Mouse (Mus musculus) heart, embryonic 13.5 days (tissue): ENCODE measurements at regions not wholly inside any gene's neighbourhood (a gene's known extent, or its start where the extent isn't known, plus 50 kb on each side); places are given as distances from the start of the nearest gene placed in this dataset.
"Not testable (repeated sequence)": the region's sequence is repeated elsewhere in the genome, so short reads cannot be mapped to it uniquely, and the experiment has no call there.

ENCODE experiments used
- ATAC-seq: fragments of 200-750 bp; cut with Nextera tagmentation; 2 replicates; pipeline ENCODE4 v1.8.0; 2017; ENCODE audit warnings: moderate TSS enrichment; ENCODE audit not compliant: insufficient number of reproducible peaks, low FRiP score, low TSS enrichment; ENCODE audit errors: extremely low read depth
- H3K27ac ChIP-seq: fragments of 300-500 bp; sonication (generic); replicated peaks from 2 replicates; pipeline ENCODE4 v1.5.1; 2015; ENCODE audit warnings: moderate library complexity, mild to moderate bottlenecking, inconsistent platforms
- H3K27me3 ChIP-seq: fragments of 300-500 bp; sonication (generic); replicated peaks from 2 replicates; pipeline ENCODE4 v1.6.1; 2015; ENCODE audit warnings: mild to moderate bottlenecking, inconsistent platforms
- H3K36me3 ChIP-seq: fragments of 300-500 bp; sonication (generic); 2 replicates; pipeline ENCODE4 v1.6.1; 2015; ENCODE audit warnings: mild to moderate bottlenecking, inconsistent platforms
- H3K4me1 ChIP-seq: fragments of 300-500 bp; sonication (generic); 2 replicates; pipeline ENCODE4 v1.6.1; 2015; ENCODE audit warnings: inconsistent platforms
- H3K4me2 ChIP-seq: fragments of 300-500 bp; sonication (generic); 2 replicates; pipeline ENCODE4 v1.6.1; 2015; ENCODE audit warnings: inconsistent platforms, mild to moderate bottlenecking, moderate library complexity
- H3K4me3 ChIP-seq: fragments of 300-500 bp; sonication (generic); 2 replicates; pipeline ENCODE4 v1.5.1; 2015; ENCODE audit warnings: moderate library complexity, mild to moderate bottlenecking, inconsistent platforms
- H3K9ac ChIP-seq: fragments of 300-500 bp; sonication (generic); 2 replicates; pipeline ENCODE4 v1.6.1; 2015; ENCODE audit warnings: inconsistent platforms, mild to moderate bottlenecking, moderate library complexity
- H3K9me3 ChIP-seq: fragments of 300-500 bp; sonication (generic); 2 replicates; pipeline ENCODE4 v1.6.1; 2016; ENCODE audit warnings: inconsistent platforms
- WGBS: fragments of 180-500 bp; shearing (Covaris S2); methylation state at CpG from one replicate; pipeline ENCODE4 v1.1.7; 2015; ENCODE audit warnings: mixed read lengths; 5-methylcytosine and 5-hydroxymethylcytosine counted together

GRCm38 (mm10) chr7:125181548-125181947, 262.9 kb upstream of the Kdm8 start:
- Histone ChIP-seq H3K27ac (no peak overlapping the region), H3K9me3 (no peaks in the 10 kb centered on the region), H3K27me3 (no peaks in the 10 kb centered on the region), H3K4me1 (no peaks in the 10 kb centered on the region), H3K4me2 (no peak overlapping the region), H3K4me3 (no peak overlapping the region), H3K36me3 (no peaks in the 10 kb centered on the region), H3K9ac (no peak overlapping the region)
- ATAC-seq, result no peak
- WGBS, result 82% methylated on average over 3 of the region's 3 CpGs

GRCm38 (mm10) chr7:125182266-125182665, 262.2 kb upstream of the Kdm8 start:
- no peak overlapping the region for H3K4me2 ChIP-seq
- H3K4me3 ChIP-seq, result no peak overlapping the region
- H3K9me3 ChIP-seq, result no peaks in the 10 kb centered on the region
- H3K27me3 ChIP-seq, result no peaks in the 10 kb centered on the region
- H3K36me3 ChIP-seq, result no peaks in the 10 kb centered on the region
- no peak overlapping the region for H3K9ac ChIP-seq
- H3K27ac ChIP-seq, result no peak overlapping the region
- no peak for ATAC-seq
- 78% methylated on average over 4 of the region's 4 CpGs for WGBS
- no peaks in the 10 kb centered on the region for H3K4me1 ChIP-seq

- H3K9ac ChIP-seq, H3K4me1 ChIP-seq, H3K27me3 ChIP-seq, ATAC-seq, H3K36me3 ChIP-seq, H3K4me3 ChIP-seq, H3K27ac ChIP-seq, H3K9me3 ChIP-seq, H3K4me2 ChIP-seq: not testable (repeated sequence)
- 85% methylated on average over 4 of the region's 4 CpGs for WGBS
Observed at GRCm38 (mm10) chr7:125183011-125183410, 261.5 kb upstream of the Kdm8 start.

- Histone ChIP-seq H3K4me2 (no peak overlapping the region), H3K36me3 (no peaks in the 10 kb centered on the region), H3K27ac (no peak overlapping the region), H3K27me3 (no peaks in the 10 kb centered on the region), H3K9me3 (no peaks in the 10 kb centered on the region), H3K9ac (no peak overlapping the region), H3K4me3 (no peak overlapping the region), H3K4me1 (no peaks in the 10 kb centered on the region)
- ATAC-seq, result no peak
- WGBS, result 78% methylated on average over 13 of the region's 13 CpGs
Observed at GRCm38 (mm10) chr7:125185037-125185679, 259.3 kb upstream of the Kdm8 start.

- ATAC-seq, result no peak
- WGBS, result 79% methylated on average over 10 of the region's 10 CpGs
- no peaks in the 10 kb centered on the region for H3K36me3 ChIP-seq
- no peaks in the 10 kb centered on the region for H3K9me3 ChIP-seq
- H3K27me3 ChIP-seq, result no peaks in the 10 kb centered on the region
- H3K4me1 ChIP-seq, result no peaks in the 10 kb centered on the region
- no peak overlapping the region for H3K9ac ChIP-seq
- no peak overlapping the region for H3K4me2 ChIP-seq
- H3K27ac ChIP-seq, result no peak overlapping the region
- no peak overlapping the region for H3K4me3 ChIP-seq
Observed at GRCm38 (mm10) chr7:125187011-125187740, 257.3 kb upstream of the Kdm8 start.

GRCm38 (mm10) chr7:125188986-125189385, 255.5 kb upstream of the Kdm8 start:
- WGBS, result 66% methylated on average over 5 of the region's 5 CpGs
- Histone ChIP-seq H3K27ac (no peak overlapping the region), H3K4me1 (no peaks in the 10 kb centered on the region), H3K4me3 (no peak overlapping the region), H3K27me3 (no peaks in the 10 kb centered on the region), H3K4me2 (no peak overlapping the region), H3K9ac (no peak overlapping the region), H3K9me3 (no peaks in the 10 kb centered on the region), H3K36me3 (no peaks in the 10 kb centered on the region)
- ATAC-seq, result no peak

GRCm38 (mm10) chr7:125190067-125190466, 254.4 kb upstream of the Kdm8 start:
- Histone ChIP-seq H3K4me1 (no peaks in the 10 kb centered on the region), H3K27ac (no peak overlapping the region), H3K27me3 (no peaks in the 10 kb centered on the region), H3K36me3 (no peaks in the 10 kb centered on the region), H3K9me3 (no peaks in the 10 kb centered on the region), H3K4me3 (no peak overlapping the region), H3K9ac (no peak overlapping the region), H3K4me2 (no peak overlapping the region)
- ATAC-seq, result no peak
- 83% methylated on average over 6 of the region's 6 CpGs for whole genome bisulfite sequencing

GRCm38 (mm10) chr7:125191313-125191712, 253.2 kb upstream of the Kdm8 start:
- ATAC-seq, result no peak
- no peak overlapping the region for H3K4me2 ChIP-seq
- H3K4me3 ChIP-seq, result no peak overlapping the region

GRCm38 (mm10) chr7:125211346-125211973, 233.0 kb upstream of the Kdm8 start:
- no peaks in the 10 kb centered on the region for H3K36me3 ChIP-seq
- no peak overlapping the region for H3K27ac ChIP-seq
- H3K4me3 ChIP-seq, result no peak overlapping the region
- H3K9ac ChIP-seq, result no peak overlapping the region
- H3K4me1 ChIP-seq, result no peaks in the 10 kb centered on the region
- no peak for ATAC-seq
- H3K27me3 ChIP-seq, result no peaks in the 10 kb centered on the region
- H3K4me2 ChIP-seq, result no peak overlapping the region
- 65% methylated on average over 6 of the region's 6 CpGs for WGBS
- no peaks in the 10 kb centered on the region for H3K9me3 ChIP-seq

More at GRCm38 (mm10) chr7:125191313-125191712, 253.2 kb upstream of the Kdm8 start:
- no peak overlapping the region for H3K27ac ChIP-seq
- no peak overlapping the region for H3K9ac ChIP-seq
- no peaks in the 10 kb centered on the region for H3K9me3 ChIP-seq
- no peaks in the 10 kb centered on the region for H3K4me1 ChIP-seq
- H3K36me3 ChIP-seq, result no peaks in the 10 kb centered on the region
- H3K27me3 ChIP-seq, result no peaks in the 10 kb centered on the region

GRCm38 (mm10) chr7:125214036-125214435, 230.4 kb upstream of the Kdm8 start:
- 72% methylated on average over 6 of the region's 6 CpGs for WGBS
- Histone ChIP-seq H3K4me1 (no peaks in the 10 kb centered on the region), H3K27me3 (no peaks in the 10 kb centered on the region), H3K4me3 (no peak overlapping the region), H3K36me3 (no peaks in the 10 kb centered on the region), H3K27ac (no peak overlapping the region), H3K4me2 (no peak overlapping the region), H3K9me3 (no peaks in the 10 kb centered on the region), H3K9ac (no peak overlapping the region)
- ATAC-seq, result no peak

GRCm38 (mm10) chr7:125217630-125218029, 226.8 kb upstream of the Kdm8 start:
- no peak for ATAC-seq
- no peak overlapping the region for H3K27ac ChIP-seq
- no peaks in the 10 kb centered on the region for H3K9me3 ChIP-seq
- no peaks in the 10 kb centered on the region for H3K36me3 ChIP-seq
- no peak overlapping the region for H3K4me3 ChIP-seq
- H3K27me3 ChIP-seq, result no peaks in the 10 kb centered on the region
- 80% methylated on average over 4 of the region's 4 CpGs for WGBS
- H3K4me2 ChIP-seq, result no peak overlapping the region
- no peaks in the 10 kb centered on the region for H3K4me1 ChIP-seq
- H3K9ac ChIP-seq, result no peak overlapping the region

GRCm38 (mm10) chr7:125222684-125223083, 221.8 kb upstream of the Kdm8 start:
- no peaks in the 10 kb centered on the region for H3K27me3 ChIP-seq
- no peak overlapping the region for H3K4me3 ChIP-seq
- no peaks in the 10 kb centered on the region for H3K4me1 ChIP-seq
- 81% methylated on average over 1 of the region's 1 CpGs for WGBS
- no peak overlapping the region for H3K27ac ChIP-seq
- no peak for ATAC-seq
- H3K4me2 ChIP-seq, result no peak overlapping the region
- no peaks in the 10 kb centered on the region for H3K36me3 ChIP-seq
- H3K9ac ChIP-seq, result no peak overlapping the region
- no peaks in the 10 kb centered on the region for H3K9me3 ChIP-seq
